Mouse (Mus musculus): ENCODE results near the gene Vmn1r2.
"Not testable (repeated sequence)": the region's sequence is repeated elsewhere in the genome, so short reads cannot be mapped to it uniquely, and the experiment has no call there.

Vmn1r2 gene

DNA sequence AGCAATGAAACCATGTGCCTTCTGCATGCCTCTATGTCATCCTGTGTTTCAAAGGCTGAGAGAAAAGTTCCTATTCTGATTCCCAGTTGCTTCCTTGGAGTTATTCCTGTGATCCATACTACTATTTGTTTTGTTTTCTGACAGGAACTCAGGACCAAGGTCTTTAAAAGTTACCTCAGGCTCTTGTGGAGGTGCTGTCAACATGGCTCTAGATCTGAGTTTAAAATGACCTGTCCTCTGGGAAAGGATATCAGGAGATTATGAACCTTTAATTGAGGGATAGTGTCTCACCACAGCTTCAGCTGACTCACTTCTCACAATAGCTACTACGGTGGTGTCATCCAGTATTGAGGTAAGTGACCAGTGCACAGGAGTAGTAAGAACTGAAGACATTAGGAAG lies at the start of gene Vmn1r2:
Gene Vmn1r2 (plus strand): TSS at position 301 of the 400 bp plus-strand sequence.
- CTCF ChIA-PET = not testable (repeated sequence)

DNA sequence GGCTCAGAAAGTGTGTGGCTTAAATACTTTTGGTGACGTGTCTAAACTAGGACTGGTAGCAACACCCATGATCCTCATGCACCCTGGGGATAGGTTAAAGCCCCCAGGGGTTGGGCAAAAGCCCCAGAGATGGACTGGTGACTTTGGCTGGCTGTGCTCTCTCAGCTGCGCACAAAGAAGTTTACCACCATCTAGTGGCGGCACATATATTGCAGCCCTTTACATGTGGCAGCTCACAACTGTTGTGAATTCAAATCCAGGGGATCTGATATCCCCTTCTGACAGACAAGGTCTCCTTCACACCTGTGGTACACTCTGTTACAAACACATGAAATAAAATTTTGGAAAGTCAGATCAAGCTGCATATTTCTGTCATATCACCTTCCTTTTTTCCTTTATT lies 19.2 kb upstream of the Vmn1r2 start:
- CTCF ChIA-PET = not testable (repeated sequence)

DNA sequence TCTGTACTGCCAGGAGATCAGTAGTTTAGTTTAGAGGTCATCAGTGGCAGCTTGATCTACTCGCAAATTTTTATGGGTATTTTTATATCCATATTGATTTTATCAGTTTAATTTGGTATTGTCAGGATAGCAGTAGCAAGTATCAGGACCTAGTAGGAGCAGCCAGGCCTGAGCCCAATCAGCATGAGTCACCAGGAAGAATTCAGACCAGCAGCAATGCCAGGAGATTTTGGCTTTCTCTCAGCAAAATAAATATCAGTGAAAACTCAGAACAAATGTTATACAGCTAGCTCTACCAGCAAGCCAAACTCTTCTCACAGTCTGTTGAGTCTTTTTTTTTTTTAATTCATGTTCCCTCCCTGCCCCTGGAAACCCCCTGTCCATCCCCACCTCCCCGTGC lies 13.8 kb upstream of the Vmn1r2 start:
- CTCF ChIA-PET = not testable (repeated sequence)

DNA sequence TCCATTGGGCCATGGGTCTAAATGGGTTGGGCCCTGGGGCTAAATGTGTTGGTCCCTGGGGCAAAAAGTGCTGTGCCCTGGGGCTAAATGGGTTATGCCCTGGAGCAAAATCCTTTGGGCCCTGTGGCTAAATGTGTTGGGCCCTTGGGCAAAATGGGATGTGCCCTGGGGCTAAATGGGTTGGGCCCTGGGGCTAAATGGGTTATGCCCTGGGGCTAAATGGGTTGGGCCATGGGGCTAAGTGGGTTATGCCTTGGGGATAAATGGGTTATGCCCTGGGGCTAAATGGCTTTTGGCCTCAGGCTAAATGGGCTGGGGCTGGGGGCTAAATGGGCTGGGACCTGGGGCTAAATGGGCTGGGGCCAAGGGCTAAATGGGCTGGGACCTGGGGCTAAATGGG lies 2.7 kb upstream of the Vmn1r2 start:
- CTCF ChIA-PET = not testable (repeated sequence)

DNA sequence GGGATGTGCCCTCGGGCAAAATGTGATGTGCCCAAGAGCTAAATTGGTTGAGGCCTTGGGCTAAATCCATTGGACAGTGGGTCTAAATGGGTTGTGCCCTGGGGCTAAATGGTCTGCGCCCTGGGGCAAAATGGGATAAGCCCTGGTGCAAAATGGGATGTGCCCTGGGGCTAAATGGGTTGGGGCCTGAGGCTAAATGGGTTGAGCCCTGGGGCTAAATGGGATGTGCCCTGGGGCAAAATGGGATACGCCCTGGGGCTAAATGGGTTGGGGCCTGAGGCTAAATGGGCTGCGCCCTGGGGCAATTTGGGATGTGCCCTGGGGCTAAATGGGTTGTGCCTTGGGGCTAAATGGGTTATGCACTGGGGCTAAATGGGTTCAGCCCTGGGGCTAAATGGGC lies 2.1 kb upstream of the Vmn1r2 start:
- CTCF ChIA-PET = no interaction called here

DNA sequence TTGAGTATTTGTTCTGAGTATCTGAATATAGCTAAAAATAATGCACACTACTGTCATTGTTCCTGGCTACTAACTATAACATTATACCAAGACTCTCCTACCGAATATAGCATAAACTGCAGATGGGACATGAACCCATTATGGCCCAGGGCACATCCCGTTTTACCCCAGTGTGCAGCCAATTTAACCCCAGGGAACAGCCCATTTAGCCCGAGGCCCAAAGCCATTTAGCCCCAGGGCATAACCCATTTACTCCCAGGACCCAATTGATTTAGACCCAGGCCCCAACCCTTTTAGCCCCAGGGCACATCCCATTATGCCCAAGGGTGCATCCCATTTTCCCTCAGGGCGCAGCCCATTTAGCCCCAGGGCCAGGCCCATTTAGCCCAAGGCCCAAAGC lies 7.5 kb downstream of the Vmn1r2 start:
- CTCF ChIA-PET = not testable (repeated sequence)

DNA sequence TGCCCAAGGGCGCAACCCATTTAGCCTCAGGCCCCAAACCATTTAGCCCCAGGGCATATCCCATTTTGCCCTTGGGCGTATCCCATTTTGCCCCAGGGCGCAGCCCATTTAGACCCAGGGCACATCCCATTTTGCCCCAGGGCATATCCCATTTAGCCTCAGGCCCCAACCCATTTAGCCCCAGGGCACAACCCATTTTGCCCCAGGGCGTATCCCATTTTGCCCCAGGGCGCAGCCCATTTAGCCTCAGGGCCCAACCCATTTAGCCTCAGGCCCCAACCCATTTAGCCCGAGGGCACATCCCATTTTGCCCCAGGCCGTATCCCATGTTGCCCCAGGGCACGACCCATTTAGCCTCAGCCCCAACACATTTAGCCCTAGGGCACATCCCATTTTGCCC lies 8.6 kb downstream of the Vmn1r2 start:
- CTCF ChIA-PET = not testable (repeated sequence)

DNA sequence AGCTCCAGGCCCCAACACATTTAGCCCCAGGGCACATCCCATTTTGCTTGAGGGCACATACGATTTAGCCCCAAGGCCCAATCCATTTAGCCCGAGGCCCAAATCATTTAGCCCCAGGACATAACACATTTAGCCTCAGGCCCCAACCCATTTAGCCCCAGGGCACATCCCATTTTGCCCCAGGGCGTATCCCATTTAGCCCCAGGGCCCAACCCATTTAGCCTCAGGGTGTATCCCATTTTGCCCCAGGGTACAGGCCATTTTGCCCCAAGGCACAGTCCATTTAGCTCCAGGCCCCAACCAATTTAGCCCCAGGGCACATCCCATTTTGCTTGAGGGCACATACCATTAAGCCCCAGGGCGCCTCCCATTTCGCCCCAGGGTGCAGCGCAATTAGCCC lies 9.1 kb downstream of the Vmn1r2 start:
- CTCF ChIA-PET = not testable (repeated sequence)

DNA sequence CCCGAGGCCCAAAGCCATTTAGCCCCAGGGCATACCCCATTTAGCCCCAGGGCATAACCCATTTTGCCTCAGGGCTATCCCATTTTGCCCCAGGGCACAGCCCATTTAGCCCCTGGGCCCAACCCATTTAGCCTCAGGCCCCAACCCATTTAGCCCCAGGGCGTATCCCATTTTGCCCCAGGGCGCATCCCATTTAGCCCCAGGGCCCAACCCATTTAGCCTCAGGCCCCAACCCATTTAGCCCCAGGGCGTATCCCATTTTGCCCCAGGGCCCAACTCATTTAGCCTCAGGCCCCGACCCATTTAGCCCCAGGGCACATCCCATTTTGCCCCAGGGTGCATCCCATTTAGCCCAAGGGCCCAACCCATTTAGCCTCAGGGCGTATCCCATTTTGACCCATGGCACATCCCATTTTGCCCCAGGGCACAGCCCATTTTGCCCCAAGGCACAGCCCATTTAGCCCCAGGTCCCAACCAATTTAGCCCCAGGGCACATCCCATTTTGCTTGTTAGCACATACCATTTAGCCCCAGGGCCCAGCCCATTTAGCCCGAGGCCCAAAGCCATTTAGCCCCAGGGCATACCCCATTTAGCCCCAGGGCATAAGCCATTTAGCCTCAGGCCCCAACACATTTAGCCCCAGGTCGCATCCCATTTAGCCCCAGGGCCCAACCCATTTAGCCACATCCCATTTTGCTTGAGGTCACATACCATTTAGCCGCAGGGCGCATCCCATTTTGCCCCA lies 9.8 kb downstream of the Vmn1r2 start:
- CTCF ChIA-PET = not testable (repeated sequence)

DNA sequence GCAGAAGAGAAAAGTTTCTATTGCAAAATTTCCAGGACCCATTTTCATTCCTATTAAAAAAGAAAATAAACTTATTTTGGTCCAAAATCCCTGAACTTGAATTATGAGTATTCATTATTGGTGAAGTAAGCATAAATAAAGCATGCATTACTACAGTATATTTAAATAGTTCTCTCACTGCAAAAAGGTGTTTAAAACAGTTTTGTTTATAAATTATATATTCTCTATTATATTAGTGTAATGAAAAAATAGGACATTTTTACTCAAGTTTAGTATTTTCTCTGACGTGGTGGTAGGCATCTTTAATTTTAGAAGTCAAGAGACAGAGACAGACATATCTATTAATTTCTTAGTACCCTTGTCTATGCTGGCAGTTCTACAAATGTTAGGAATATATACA lies 18.1 kb downstream of the Vmn1r2 start, which contains the start of gene Vmn1r3:
Gene Vmn1r3 (minus strand): TSS at position 101 of the 400 bp plus-strand sequence.
- CTCF ChIA-PET = not testable (repeated sequence)

DNA sequence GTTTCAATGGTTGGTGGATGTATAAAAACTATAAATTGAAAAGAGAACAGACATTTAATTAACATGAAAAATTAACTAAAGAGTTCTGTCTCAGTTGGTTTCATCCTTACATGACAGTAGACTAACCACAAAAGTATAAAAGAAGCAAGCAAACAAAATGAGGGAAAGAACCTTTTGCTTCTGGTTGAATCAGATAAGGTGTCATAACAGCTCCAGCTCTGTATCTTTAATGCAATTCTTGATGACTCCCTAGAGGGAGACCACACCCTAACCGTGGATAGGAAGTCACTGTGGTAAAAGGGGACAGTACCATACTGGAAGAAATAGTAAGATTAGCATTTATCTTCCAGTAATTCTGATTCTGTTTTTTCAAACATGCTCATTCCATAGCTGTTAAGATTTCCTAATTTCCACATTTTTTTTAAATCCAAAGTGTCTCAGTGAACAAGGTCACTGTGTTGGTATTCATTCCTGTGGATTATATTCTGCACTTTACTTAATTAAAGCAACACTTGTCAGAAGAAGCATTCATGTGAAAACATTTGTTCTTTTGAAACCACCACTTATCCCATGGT lies 42.6 kb downstream of the Vmn1r2 start:
- CTCF ChIA-PET = not testable (repeated sequence)

DNA sequence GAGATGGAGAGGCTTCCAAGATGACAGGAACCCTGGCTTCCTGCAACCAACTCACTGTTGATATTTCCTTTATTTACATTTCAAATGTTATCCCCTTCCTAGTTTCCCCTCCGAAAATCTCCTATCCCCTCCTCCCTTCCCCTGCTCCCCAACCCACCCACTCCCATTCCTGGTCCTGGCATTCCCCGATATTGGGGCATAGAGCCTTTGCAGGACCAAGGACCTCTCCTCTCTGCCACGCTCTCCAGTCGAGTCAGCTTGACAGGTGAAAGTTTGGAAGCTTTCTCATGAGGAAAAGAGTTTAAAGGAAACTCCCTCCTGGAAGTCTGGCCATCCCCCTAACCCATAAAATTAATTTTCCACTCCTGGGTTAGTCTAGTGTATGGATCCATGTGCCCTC lies 46.2 kb downstream of the Vmn1r2 start:
- CTCF ChIA-PET = not testable (repeated sequence)

DNA sequence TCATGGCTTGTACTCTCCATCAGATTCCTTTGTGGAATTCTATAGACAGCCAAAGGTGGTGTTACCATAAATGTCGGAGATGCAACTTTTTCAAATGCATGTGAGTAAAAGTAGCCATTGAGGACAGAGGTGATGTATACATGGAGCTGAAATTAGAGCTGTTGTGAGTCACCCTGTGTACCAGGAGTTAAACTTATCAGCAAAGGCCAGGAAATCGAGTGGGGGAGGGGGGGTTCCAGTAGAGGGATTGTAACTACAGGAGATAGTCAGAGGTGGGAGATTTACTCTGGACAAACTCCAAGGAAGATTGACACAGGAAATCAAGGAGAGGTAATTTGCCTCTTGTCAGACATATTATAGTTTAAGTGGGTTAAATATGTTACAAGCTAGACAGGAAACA lies 49.3 kb downstream of the Vmn1r2 start:
- CTCF ChIA-PET = not testable (repeated sequence)
